Mouse (Mus musculus): ENCODE results near the gene Mccc2.
A peak's percentile ranks its signal among the peaks of the same experiment; 100 is the strongest.

Gene Mccc2

GRCm38 (mm10) chr13:100014906-100015895 lies at the start of gene Mccc2:
Mccc2 (minus strand) TSS chr13:100015639.
- DNase-seq, result peak; percentile 53 to 55

GRCm38 (mm10) chr13:100063936-100064335 lies 48.5 kb upstream of the Mccc2 start:
- no peak for DNase-seq

GRCm38 (mm10) chr13:100057738-100058137 lies 42.3 kb upstream of the Mccc2 start:
- peak in 1 of 2 experiments; percentile 6 for DNase-seq

- DNase-seq, result no peak
These were observed 10.6 kb upstream of the Mccc2 start for GRCm38 (mm10) chr13:100026013-100026412.

DNA sequence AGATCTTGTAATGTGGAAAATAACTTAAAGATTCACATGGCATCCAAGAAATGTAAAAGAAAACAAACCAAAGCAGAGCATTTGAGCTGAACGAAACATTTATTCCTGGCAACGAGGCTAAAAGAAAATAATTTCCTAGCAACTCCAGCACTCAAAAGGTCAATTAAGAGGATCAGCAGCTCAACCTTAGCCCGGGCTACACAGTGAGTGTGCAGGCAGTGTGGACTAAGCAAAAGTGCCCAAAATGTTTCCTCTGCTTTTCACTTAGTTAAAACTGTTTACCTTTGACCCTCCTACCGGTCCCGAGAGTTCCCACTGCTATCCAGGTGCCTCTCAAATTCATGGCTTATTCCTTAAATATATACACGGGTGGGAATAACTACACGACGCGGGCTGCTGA lies 1.5 kb upstream of the Mccc2 start:
- DNase-seq, result no peak

- DNase-seq, result no peak
These were observed 498 bp upstream of the Mccc2 start for GRCm38 (mm10) chr13:100015937-100016336.

DNA sequence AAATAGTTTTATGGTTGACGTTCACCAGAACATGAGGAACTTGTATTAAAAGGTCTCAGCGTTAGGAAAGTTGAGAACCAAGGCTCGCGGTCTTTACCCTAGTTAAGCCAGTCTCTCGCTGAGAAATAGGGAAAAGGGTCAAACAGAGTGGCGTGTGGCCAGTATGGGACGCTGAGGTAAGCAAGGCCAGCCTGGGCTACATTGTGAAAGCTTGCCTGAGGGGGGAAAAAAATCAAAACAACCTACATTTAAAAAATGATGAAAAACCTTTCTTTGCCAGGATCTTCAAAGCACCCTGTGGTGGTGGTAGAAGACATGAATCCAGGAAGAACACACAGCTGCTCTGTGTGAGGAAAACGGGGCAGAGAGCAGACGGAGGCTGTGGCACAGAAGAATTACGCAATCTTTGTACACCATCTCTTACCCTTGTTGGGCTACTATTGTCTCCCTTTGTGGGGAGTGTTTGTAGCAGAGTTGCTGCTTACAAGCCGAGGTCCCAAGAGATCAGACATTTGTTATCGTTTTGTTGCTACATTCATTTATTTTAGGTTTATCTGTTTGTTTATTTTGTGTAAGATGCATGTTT lies 9.4 kb downstream of the Mccc2 start:
- DNase-seq, result no peak

DNA sequence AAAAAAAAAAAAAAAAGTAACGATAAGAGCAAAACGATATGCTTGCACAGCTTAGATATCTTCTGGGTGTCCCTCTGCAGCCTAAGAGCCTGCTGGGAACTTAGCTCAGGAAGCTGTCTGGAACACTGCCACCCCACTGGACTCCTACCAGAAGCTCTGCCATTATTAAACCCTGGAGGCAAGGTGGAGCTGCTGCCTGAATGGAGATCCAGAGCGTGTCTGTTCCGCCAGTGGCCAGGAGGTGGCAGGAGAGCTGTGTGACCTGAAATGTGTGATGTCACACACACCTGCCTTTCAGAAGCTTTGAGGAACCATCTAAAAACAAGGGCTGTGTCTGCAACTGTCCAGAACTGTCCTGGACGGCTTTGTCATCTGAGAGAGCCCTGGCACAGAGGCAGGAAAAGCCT lies 13.6 kb downstream of the Mccc2 start:
- DNase-seq, result peak; percentile 59 to 60

DNA sequence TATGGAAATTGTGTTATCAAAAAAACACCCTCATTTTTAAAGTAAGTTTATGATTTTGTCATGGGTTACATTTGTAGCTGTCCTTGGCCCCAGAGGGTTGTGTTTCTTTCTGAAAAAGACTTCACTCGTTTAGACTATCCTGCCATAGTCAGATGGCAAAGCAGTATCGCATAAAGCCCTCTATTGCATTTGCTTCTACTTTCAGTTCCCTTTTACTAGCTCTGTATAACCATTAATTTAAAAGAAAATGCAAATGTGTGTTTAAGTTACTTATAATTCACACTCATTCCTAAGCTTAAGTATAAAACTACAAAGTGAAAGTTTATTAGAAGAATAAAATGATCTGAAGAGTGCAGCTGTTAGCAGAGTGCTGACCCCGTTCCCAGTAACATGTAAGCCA lies 16.4 kb downstream of the Mccc2 start:
- no peak for DNase-seq

DNA sequence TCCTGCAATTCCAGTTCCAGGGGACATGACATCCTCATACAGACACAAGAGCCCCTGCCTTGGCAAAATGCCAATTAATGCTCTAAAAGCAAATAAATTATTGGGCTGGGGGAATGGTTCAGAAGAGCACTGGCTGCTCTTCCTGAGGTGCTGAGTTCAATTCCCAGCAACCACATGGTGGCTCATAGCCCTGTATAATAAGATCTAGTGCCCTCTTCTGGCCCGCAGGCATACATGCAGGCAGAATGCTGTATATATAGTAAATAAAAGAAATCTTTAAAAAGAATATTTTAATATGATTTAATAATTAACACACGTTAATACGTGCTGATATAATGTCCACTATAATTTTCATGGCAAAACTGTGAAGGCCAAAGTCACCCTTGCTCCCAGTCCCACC lies 17.3 kb downstream of the Mccc2 start:
- DNase-seq, result no peak

- no peak for DNase-seq
These were observed 25.8 kb downstream of the Mccc2 start for GRCm38 (mm10) chr13:99989592-99989991.

GRCm38 (mm10) chr13:99983320-99983719 lies 32.1 kb downstream of the Mccc2 start:
- DNase-seq, result no peak

DNA sequence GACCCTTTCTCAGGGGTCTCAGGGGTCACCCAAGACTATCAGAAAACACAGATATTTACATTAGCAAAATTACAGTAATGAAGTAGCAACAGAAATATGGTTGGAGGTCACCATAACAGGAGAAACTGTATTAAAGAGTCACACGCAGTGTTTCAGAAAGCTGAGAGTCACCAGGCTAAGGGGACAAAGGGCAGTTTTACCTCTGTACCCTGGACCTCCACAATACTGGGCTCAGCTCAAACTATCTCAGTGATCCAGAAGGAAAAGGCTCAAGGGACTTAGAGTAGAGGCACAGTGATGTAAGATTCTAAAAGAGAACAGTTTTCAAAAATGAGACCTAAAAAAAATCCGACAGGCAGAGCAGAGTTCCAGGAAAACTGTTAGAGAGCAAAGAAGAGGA lies 36.0 kb downstream of the Mccc2 start:
- no peak for DNase-seq

DNA sequence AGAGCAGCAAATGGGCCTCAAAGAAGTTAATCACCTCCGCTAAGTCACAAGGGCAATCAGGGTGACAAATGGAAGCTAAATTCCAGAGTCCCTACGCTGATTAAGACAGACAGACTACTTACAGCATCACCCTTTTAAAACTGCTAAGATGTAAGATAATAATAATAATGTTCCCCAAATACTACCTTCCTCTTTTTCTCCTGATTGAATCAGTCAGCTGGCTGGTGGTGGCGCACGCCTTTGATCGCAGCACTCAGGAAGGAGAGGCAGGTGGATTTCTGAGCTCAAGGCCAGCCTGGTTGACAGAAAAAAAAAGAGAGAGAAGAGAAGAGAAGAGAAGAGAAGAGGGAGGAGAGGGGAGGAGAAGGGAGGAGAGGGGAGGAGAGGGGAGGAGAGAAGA lies 45.4 kb downstream of the Mccc2 start:
- no peak for DNase-seq

DNA sequence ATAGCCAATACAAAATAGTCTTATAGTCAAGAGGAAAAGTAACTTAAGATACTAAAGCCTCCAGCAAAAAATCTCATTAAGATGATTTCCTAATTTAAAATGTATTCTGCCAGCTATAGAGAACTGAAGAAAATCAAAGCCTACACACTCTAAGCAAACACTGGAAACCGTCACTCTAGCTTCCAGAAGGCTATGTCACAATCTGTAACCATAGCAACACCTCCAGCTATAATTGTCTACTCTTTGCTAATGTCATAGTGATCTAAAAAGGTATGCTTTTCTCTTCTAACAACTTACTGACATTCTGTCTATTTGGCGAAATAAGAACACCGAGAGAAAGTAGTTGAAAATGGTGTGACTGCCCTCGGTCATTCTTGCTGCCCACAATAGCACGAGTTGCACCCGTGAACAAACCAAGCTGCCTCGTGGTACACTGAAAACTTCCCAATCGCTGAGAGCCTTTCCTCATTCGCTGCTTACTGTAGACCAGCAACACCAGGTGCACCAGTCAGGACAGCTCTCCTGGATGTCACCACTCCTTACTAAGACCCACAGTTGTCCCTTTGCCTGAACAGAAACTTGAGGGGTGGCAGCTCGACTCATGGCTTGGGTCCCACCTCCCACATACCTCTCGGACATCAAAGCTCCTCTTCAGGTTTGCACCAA lies 48.3 kb downstream of the Mccc2 start:
- no peak for DNase-seq

- no peak for DNase-seq
These were observed 51.6 kb downstream of the Mccc2 start for GRCm38 (mm10) chr13:99963814-99964213.

- no peak for DNase-seq
These were observed 53.8 kb downstream of the Mccc2 start for GRCm38 (mm10) chr13:99961661-99962060.

DNA sequence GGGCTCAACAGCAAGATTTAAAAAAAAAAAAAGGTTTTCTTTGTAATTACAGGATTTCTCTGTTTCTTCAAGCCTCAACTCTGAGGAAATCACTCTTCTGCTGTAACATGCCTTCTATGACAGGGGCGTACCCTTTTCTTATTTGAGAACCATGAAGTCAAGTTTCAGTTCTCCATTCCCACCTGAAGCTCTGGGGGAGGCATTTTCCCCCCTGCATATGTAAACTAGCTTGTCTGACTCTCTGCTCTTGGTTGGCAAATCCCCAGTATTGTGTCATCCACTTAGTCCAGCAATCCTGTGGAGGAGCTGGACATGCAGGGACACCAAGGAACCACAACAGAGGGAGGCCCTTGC lies 59.9 kb downstream of the Mccc2 start:
- no peak for DNase-seq

DNA sequence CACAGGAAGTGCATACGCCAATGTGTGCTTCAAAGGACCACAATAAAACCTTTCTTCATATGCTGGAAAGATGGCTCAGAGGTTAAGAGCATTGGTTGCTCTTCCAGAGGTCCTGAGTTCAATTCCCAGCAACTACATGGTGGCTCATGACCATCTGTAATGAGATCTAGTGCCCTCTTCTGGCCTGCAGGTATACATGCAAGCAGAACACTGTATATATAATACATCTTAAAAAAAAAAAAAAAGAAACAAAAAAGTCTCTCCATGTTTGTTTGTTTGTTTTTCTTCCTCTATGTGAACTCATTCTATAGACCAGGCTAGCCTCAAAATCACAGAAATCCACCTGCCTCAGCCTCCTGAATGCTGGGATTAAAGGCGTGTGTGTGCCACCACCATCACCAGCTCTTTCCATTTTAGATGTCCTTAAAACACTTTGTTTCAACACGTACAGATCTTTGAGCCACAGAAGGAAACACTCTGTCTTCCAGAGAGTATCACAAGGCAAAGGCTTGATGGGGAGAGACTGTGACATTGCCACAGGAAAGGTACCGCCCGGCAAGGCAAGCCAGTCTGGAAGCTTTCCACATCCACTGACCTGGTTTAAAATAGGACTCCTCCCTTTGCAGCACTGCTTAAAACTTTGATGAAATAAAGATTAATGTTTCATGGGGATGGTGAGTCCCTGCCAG lies 60.4 kb downstream of the Mccc2 start:
- DNase-seq, result no peak

GRCm38 (mm10) chr13:99947417-99947816 lies 68.0 kb downstream of the Mccc2 start:
- DNase-seq, result no peak

- no peak for DNase-seq
These were observed 71.9 kb downstream of the Mccc2 start for GRCm38 (mm10) chr13:99943525-99943924.

DNA sequence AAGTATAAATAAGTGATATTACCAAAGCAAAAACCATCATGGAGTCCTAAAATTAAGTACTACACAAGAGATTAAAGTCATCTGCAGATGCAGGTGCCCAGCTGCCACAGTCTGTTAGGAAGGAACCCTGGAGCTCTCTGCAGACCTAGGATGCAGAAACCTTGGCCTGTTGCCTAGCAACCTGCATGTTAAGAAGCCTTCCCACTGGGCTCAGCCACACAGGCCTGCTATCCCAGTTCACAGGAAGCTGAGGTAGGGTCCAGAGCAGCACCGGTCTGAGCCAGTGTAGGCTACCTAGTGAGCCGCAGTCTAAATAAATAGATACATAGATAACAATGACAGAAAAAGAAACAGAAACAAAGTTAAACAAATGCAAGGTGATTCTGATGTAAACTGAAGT lies 74.8 kb downstream of the Mccc2 start:
- DNase-seq, result no peak

- DNase-seq, result no peak
These were observed 76.1 kb downstream of the Mccc2 start for GRCm38 (mm10) chr13:99939320-99939671.
